In the genomic region with DNA sequence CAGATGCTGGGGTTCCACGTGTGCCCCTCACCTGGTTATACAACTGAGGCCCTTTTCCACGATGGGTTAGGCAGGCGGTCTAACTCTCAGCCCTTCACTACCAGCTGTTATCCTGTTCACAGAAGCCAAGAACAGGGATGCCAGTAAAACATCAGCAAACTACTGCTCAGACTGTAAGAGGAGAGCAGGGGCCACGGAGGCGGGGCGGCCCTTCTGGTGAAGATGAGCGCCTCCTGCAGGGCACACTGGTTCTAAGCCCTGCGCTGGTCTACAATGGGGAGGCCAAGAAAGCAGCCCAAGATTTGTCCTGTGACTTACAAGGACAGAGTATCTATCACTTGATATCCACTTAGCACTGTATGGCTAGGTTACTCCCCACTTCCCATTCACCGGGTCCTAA, we compare ENCODE assay signal across 19 mouse cellular contexts. TPM values are rescaled to one million over a fixed set of nuclear protein-coding genes. Genes with fewer than 3 reads are reported as not detected.
DNase-seq lines count a peak whose midpoint lies in the region; ATAC-seq and TF ChIP-seq lines count a peak whose summit lies in the region.
"Had no signal": no experiment of that assay in that cellular context is flagged by ENCODE, and none has a peak within 500 bp of the region (broad histone marks: within the 10 kb centered on the region; RNA-seq: fewer than 3 reads in every experiment).

No protein-coding gene starts in this region.

- WGBS in heart, adult 2 months = 87% methylated on average over 9 of the region's 9 CpGs
- 71% methylated on average over 9 of the region's 9 CpGs for WGBS in heart, embryonic 11.5 days (ENCODE audit: insufficient replicate concordance)
- 86% methylated on average over 9 of the region's 9 CpGs for WGBS in liver, postnatal 0 days (ENCODE audit: insufficient replicate concordance)

- TF ChIP-seq EP300 in heart, adult 2 months (IDR thresholded peaks at IDR 0.05; ENCODE audit: insufficient read depth, low read depth, low read length) = no peak
- no peak for TF ChIP-seq EP300 in liver, postnatal 0 days (IDR thresholded peaks at IDR 0.05; ENCODE audit: low read depth)
- no peak for TF ChIP-seq EP300 in MEL (IDR thresholded peaks at IDR 0.05; ENCODE audit: low read depth in 1 of 2, low read length in 2 of 2)

- H3K9ac ChIP-seq in heart, adult 2 months (ENCODE audit: low read depth, low read length) = no peak overlapping the region
- H3K9ac ChIP-seq in heart, embryonic 11.5 days (ENCODE audit: low read depth, low read length) = no peak overlapping the region
- no peak overlapping the region for H3K9ac ChIP-seq in liver, postnatal 0 days (replicated peaks)
- H3K9ac ChIP-seq in MEL (ENCODE audit: control insufficient read depth, low read depth, low read length, poor library complexity, severe bottlenecking) = no peak overlapping the region
- H3K9ac ChIP-seq: limb, embryonic 12.5 days; liver, embryonic 15.5 days; midbrain, embryonic 13.5 days; neural tube, embryonic 12.5 days had no signal

- H3K79me2 ChIP-seq in heart, adult 2 months (replicated peaks; ENCODE audit: control insufficient read depth, insufficient read depth, low read length) = no peaks in the 10 kb centered on the region
- H3K79me2 ChIP-seq in MEL (ENCODE audit: control insufficient read depth, insufficient read depth, low read length, poor library complexity) = no peaks in the 10 kb centered on the region

- peaks cover 2% of the 10 kb centered on the region for H3K4me1 ChIP-seq in heart, adult 2 months (ENCODE audit: control insufficient read depth, insufficient read depth, low read length)
- peaks cover 5% of the 10 kb centered on the region; the same call in 1 of the 2 replicates for H3K4me1 ChIP-seq in heart, embryonic 11.5 days (ENCODE audit: control insufficient read depth, insufficient read depth, low read length)
- H3K4me1 ChIP-seq in liver, postnatal 0 days (ENCODE audit: insufficient read depth) = no peaks in the 10 kb centered on the region
- H3K4me1 ChIP-seq in E14TG2a.4 (replicated peaks; ENCODE audit: low read depth, low read length) = peaks cover 19% of the 10 kb centered on the region; the same call in 1 of the 2 replicates
- H3K4me1 ChIP-seq in MEL (ENCODE audit: control insufficient read depth in 1 of 2, insufficient read depth in 2 of 2, low read length in 2 of 2) = no peaks in the 10 kb centered on the region
- H3K4me1 ChIP-seq: liver, embryonic 15.5 days; midbrain, embryonic 13.5 days; neural tube, embryonic 12.5 days had no signal

- no peak for ATAC-seq in heart, embryonic 11.5 days (replicated peaks; ENCODE audit: insufficient number of reproducible peaks, low FRiP score, low TSS enrichment)
- ATAC-seq in liver, postnatal 0 days = no peak
- ATAC-seq: inflammation-experienced regulatory T-cells, adult 6 months; midbrain, embryonic 13.5 days had no signal

- H3K9me3 ChIP-seq in heart, embryonic 11.5 days (replicated peaks; ENCODE audit: control insufficient read depth, low read length) = no peaks in the 10 kb centered on the region
- no peaks in the 10 kb centered on the region for H3K9me3 ChIP-seq in liver, postnatal 0 days (ENCODE audit: low read length)
- H3K9me3 ChIP-seq in E14TG2a.4 (ENCODE audit: low read length) (no peaks in the 10 kb centered on the region), MEL (replicated peaks; ENCODE audit: insufficient read depth, low read length) (no peaks in the 10 kb centered on the region)
- H3K9me3 ChIP-seq: embryonic facial prominence, embryonic 10.5 days; limb, embryonic 12.5 days; liver, embryonic 15.5 days; midbrain, embryonic 13.5 days; neural tube, embryonic 12.5 days had no signal

- TF ChIP-seq CTCF in heart, adult 2 months (IDR thresholded peaks at IDR 0.05) = peak; percentile 21; the same call in 1 of the 2 replicates
- peak; percentile 23; the same call in 1 of the 2 replicates for TF ChIP-seq CTCF in liver, postnatal 0 days (IDR thresholded peaks at IDR 0.05; ENCODE audit: low read depth)
- TF ChIP-seq CTCF in E14TG2a.4 (conservative IDR thresholded peaks at IDR 0.05; ENCODE audit: low read length) (peak; percentile 45), MEL (IDR thresholded peaks at IDR 0.05 in 2 of 3, conservative IDR thresholded peaks at IDR 0.05 in 1 of 3; ENCODE audit: control insufficient read depth in 1 of 3, insufficient read depth in 1 of 3, low read depth in 2 of 3, low read length in 3 of 3, poor library complexity in 1 of 3, severe bottlenecking in 1 of 3) (peak in 2 of 3 experiments; percentile 34 to 52; a peak in 4 of 6 replicates)

- no peak for TF ChIP-seq RAD21 in MEL (IDR thresholded peaks at IDR 0.05; ENCODE audit: low read depth, low read length)

- H3K36me3 ChIP-seq in heart, adult 2 months (ENCODE audit: control insufficient read depth, insufficient read depth, low read length) = no peaks in the 10 kb centered on the region
- H3K36me3 ChIP-seq in heart, embryonic 11.5 days (ENCODE audit: control insufficient read depth, insufficient read depth, low read length) = peaks cover 13% of the 10 kb centered on the region
- peaks cover 21% of the 10 kb centered on the region for H3K36me3 ChIP-seq in liver, postnatal 0 days (replicated peaks; ENCODE audit: insufficient read depth, low read length)
- H3K36me3 ChIP-seq in E14TG2a.4 (ENCODE audit: insufficient read depth, low read length) = peaks cover 74% of the 10 kb centered on the region
- H3K36me3 ChIP-seq in MEL (ENCODE audit: control insufficient read depth in 1 of 2, insufficient read depth in 2 of 2, low read length in 2 of 2) = peaks cover 0 to 3% of the 10 kb centered on the region in 2 experiments; a peak in 1 of 4 replicates

- TF ChIP-seq POLR2A in heart, adult 2 months (IDR thresholded peaks at IDR 0.05; ENCODE audit: insufficient read depth, low read depth, low read length) = no peak
- no peak for TF ChIP-seq POLR2A in MEL (IDR thresholded peaks at IDR 0.05; ENCODE audit: control insufficient read depth in 1 of 2, insufficient read depth in 1 of 2, low read depth in 1 of 2, low read length in 2 of 2, poor library complexity in 1 of 2)

- H3K4me3 ChIP-seq in heart, adult 2 months = no peak overlapping the region
- H3K4me3 ChIP-seq in heart, embryonic 11.5 days (ENCODE audit: low read depth, low read length) = no peak overlapping the region
- no peak overlapping the region for H3K4me3 ChIP-seq in liver, postnatal 0 days (ENCODE audit: low read depth, low read length)
- H3K4me3 ChIP-seq in E14TG2a.4 (replicated peaks; ENCODE audit: low read length) (no peak overlapping the region), MEL (ENCODE audit: control insufficient read depth in 1 of 2, insufficient read depth in 1 of 2, low read depth in 2 of 2, low read length in 2 of 2) (no peak overlapping the region)
- H3K4me3 ChIP-seq: embryonic facial prominence, embryonic 10.5 days; limb, embryonic 12.5 days; liver, embryonic 15.5 days; midbrain, embryonic 13.5 days; neural tube, embryonic 12.5 days had no signal

- no peak overlapping the region for H3K27ac ChIP-seq in heart, adult 2 months
- no peak overlapping the region for H3K27ac ChIP-seq in heart, embryonic 11.5 days (ENCODE audit: low read depth, low read length)
- H3K27ac ChIP-seq in liver, postnatal 0 days (ENCODE audit: low read depth) = no peak overlapping the region
- H3K27ac ChIP-seq in MEL (ENCODE audit: control insufficient read depth, low read depth, low read length) = no peak overlapping the region
- H3K27ac ChIP-seq: embryonic facial prominence, embryonic 10.5 days; limb, embryonic 12.5 days; liver, embryonic 15.5 days; midbrain, embryonic 13.5 days; neural tube, embryonic 12.5 days had no signal

- DNase-seq in heart, adult 2 months = no peak
- DNase-seq in liver, postnatal 0 days = no peak
- DNase-seq in liver = no peak
- no peak for DNase-seq in MEL (ENCODE audit: low read depth, low spot score)
- DNase-seq in urinary bladder, postnatal 4 days (ENCODE audit: low spot score in 2 of 2) = no peak
- no peak for DNase-seq in ovary, postnatal 10 days (ENCODE audit: low spot score)
- DNase-seq: cerebellum, adult 8-10 months; kidney, postnatal 4 days; right cerebral cortex, adult 18-20 months; thymus, postnatal 25 days had no signal

- H3K27me3 ChIP-seq in heart, adult 2 months (ENCODE audit: control insufficient read depth, insufficient read depth, low read length) = no peaks in the 10 kb centered on the region
- H3K27me3 ChIP-seq in heart, embryonic 11.5 days (ENCODE audit: control insufficient read depth, insufficient read depth, low read length) = no peaks in the 10 kb centered on the region
- no peaks in the 10 kb centered on the region for H3K27me3 ChIP-seq in liver, postnatal 0 days (ENCODE audit: insufficient read depth, low read length)
- H3K27me3 ChIP-seq in E14TG2a.4 (ENCODE audit: insufficient read depth, low read length) (no peaks in the 10 kb centered on the region), MEL (ENCODE audit: control insufficient read depth in 1 of 2, insufficient read depth in 2 of 2, low read length in 2 of 2) (no peaks in the 10 kb centered on the region)
- H3K27me3 ChIP-seq: limb, embryonic 12.5 days; liver, embryonic 15.5 days; midbrain, embryonic 13.5 days; neural tube, embryonic 12.5 days had no signal

- intact Hi-C loops in heart, adult 2 months (cut with DNase I) = loop anchor here (2.0 kb wide), 1 partner anchor 27 kb away; no protein-coding TSS in a partner anchor

- H3K4me2 ChIP-seq in heart, embryonic 11.5 days = no peak overlapping the region
- H3K4me2 ChIP-seq in liver, postnatal 0 days (ENCODE audit: low read depth, low read length) = no peak overlapping the region
- H3K4me2 ChIP-seq: limb, embryonic 12.5 days; liver, embryonic 15.5 days; midbrain, embryonic 13.5 days; neural tube, embryonic 12.5 days had no signal

RNA-seq across cellular contexts. Expression of a gene that starts 21.7 kb away (rescaled TPM):
- total RNA-seq in heart, adult 2 months (2021) = 100 to 1,000 TPM; 316 to 339 TPM
- polyA plus RNA-seq in heart, adult 2 months (2012; rRNA removed) = 16.4 and 27.2 TPM in 2 replicates
- 165 and 210 TPM in 2 replicates for polyA plus RNA-seq in heart, embryonic 11.5 days (2014; fragmentation: Nextera tagmentation; extraction: Ambion mirVana)
- polyA plus RNA-seq in liver, postnatal 0 days (2015; fragmentation: Nextera tagmentation; extraction: Ambion mirVana) = 1.1 and 2.4 TPM in 2 replicates
- total RNA-seq in MEL (2012; rRNA removed) = 0.19 TPM in 1 of 2 replicates, not detected in the other
- polyA plus RNA-seq in MEL (2012; ENCODE audit: insufficient read depth in 1 of 2, insufficient read length in 2 of 2, low read depth in 1 of 2, low replicate concordance in 2 of 2, missing spikeins in 1 of 2) = under 1 TPM in 1 of 2 experiments, not detected in 1; 0.96 TPM
- total RNA-seq: megakaryocyte, adult 5-6 weeks had no signal

RNA-seq across cellular contexts. Expression of a gene that starts 52.4 kb away (rescaled TPM):
- total RNA-seq in heart, adult 2 months (2021) = 10 to 100 TPM; 11.0 to 12.6 TPM
- 4.2 and 10.2 TPM in 2 replicates for polyA plus RNA-seq in heart, adult 2 months (2012; rRNA removed)
- 12.8 and 16.7 TPM in 2 replicates for polyA plus RNA-seq in heart, embryonic 11.5 days (2014; fragmentation: Nextera tagmentation; extraction: Ambion mirVana)
- 2.6 and 3.2 TPM in 2 replicates for polyA plus RNA-seq in liver, postnatal 0 days (2015; fragmentation: Nextera tagmentation; extraction: Ambion mirVana)
- total RNA-seq in MEL (2012; rRNA removed) = 10.4 and 14.2 TPM in 2 replicates
- polyA plus RNA-seq in MEL (2012; ENCODE audit: insufficient read depth in 1 of 2, insufficient read length in 2 of 2, low read depth in 1 of 2, low replicate concordance in 2 of 2, missing spikeins in 1 of 2) = 10 to 100 TPM in 1 of 2 experiments, not detected in 1; 16.2 TPM

RNA-seq across cellular contexts. Expression of a gene that starts 58.5 kb away (rescaled TPM):
- total RNA-seq in heart, adult 2 months (2021) = 10 to 100 TPM; 23.1 to 24.3 TPM
- 9.0 and 19.6 TPM in 2 replicates for polyA plus RNA-seq in heart, adult 2 months (2012; rRNA removed)
- polyA plus RNA-seq in heart, embryonic 11.5 days (2014; fragmentation: Nextera tagmentation; extraction: Ambion mirVana) = 31.9 and 35.1 TPM in 2 replicates
- 11.1 and 13.6 TPM in 2 replicates for polyA plus RNA-seq in liver, postnatal 0 days (2015; fragmentation: Nextera tagmentation; extraction: Ambion mirVana)
- total RNA-seq in MEL (2012; rRNA removed) = 31.0 and 34.1 TPM in 2 replicates
- polyA plus RNA-seq in MEL (2012; ENCODE audit: insufficient read depth in 1 of 2, insufficient read length in 2 of 2, low read depth in 1 of 2, low replicate concordance in 2 of 2, missing spikeins in 1 of 2) = 10 to 100 TPM in 1 of 2 experiments, not detected in 1; 32.3 TPM
